Mouse (Mus musculus): ENCODE results near the gene 9030612E09Rik. TPM values are rescaled to one million over a fixed set of nuclear protein-coding genes. Genes with fewer than 3 reads are reported as not detected.
A peak's percentile ranks its signal among the peaks of the same experiment; 100 is the strongest.

Gene 9030612E09Rik
- polyA plus RNA-seq, 1 experiment from 2014 or later, result 1.9 TPM

DNA sequence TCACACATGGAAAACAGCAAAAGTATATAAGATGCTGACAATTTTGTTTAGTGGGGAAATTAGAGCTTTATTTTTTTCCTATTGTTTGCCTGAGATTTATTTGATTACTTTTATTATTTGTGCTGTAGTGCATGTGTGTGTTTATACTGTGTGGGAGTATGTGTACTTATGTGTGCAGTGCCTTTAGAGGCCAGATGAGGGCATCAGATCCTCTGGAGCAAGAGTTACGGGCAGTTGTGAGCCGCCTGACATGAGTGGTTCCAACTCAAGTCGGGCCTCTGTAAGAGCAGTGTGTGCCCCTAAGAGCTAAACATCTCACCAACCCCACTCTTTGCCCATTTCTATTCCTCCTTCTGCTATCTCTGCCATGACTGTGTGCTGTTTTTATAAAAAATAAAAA is 7.7 kb upstream of the 9030612E09Rik start:
- no peak overlapping the region for H3K4me3 ChIP-seq
- peaks cover 4% of the 10 kb centered on the region; the same call in 1 of the 2 replicates for H3K9me3 ChIP-seq
- no peak overlapping the region for H3K4me2 ChIP-seq
- H3K4me1 ChIP-seq (replicated peaks), result peaks cover 53% of the 10 kb centered on the region
- WGBS, result 94% methylated on average over 3 of the region's 3 CpGs
- no peak overlapping the region for H3K27ac ChIP-seq (replicated peaks)
- no peak for ATAC-seq (ENCODE audit: low read depth)
- H3K27me3 ChIP-seq, result peaks cover 7% of the 10 kb centered on the region; the same call in 1 of the 2 replicates
- H3K9ac ChIP-seq, result no peak overlapping the region
- no peaks in the 10 kb centered on the region; the same call in 1 of the 2 replicates for H3K36me3 ChIP-seq

DNA sequence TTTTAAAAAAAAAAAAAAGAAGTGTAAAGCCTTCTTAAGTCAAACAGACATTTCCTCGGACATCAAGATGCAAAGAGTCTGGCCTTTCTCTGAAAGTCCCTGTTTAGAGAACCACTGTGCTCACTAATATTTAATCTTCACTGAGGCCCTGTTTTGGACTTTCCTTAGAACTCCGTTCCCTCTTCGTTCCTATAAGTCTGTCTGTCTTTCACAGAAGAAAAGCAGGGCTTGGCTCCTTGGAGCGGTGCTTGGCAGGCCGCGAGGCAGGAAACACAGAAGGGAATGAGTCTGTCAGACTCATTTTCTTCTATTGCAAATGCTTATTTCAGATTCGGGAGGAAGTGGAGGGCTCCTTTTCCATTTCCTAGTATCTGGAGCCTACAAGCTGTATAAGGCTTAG is 5.7 kb upstream of the 9030612E09Rik start:
- Histone ChIP-seq H3K4me3 (no peak overlapping the region), H3K9me3 (peaks cover 4% of the 10 kb centered on the region; the same call in 1 of the 2 replicates), H3K9ac (no peak overlapping the region), H3K4me2 (no peak overlapping the region), H3K27ac (replicated peaks) (no peak overlapping the region), H3K27me3 (peaks cover 7% of the 10 kb centered on the region; the same call in 1 of the 2 replicates), H3K4me1 (replicated peaks) (peaks cover 58% of the 10 kb centered on the region), H3K36me3 (no peaks in the 10 kb centered on the region; the same call in 1 of the 2 replicates)
- no peak for ATAC-seq (ENCODE audit: low read depth)
- 79% methylated on average over 7 of the region's 7 CpGs for WGBS

DNA sequence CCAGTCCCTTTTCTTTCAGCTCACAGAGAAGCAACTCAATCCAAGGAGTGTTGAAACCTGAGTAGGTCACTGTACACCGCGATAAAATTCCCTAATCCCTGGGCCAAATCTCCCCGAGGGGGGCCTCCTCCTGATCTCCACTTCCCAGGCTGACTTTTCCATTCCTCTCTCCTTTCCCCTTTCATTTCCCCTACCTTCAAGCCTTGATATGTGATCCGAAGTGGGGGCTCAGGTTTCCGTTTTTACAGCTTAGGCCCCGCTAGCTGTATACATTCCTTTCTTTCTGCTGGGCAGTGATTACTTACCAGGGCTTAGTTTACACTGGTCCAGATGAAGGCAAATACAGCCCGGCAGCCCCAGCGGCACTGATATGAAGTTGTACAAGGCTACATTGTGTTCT is 3.4 kb upstream of the 9030612E09Rik start:
- Histone ChIP-seq H3K27ac (replicated peaks) (no peak overlapping the region), H3K4me3 (peak overlapping the region; percentile 88), H3K27me3 (peaks cover 7% of the 10 kb centered on the region; the same call in 1 of the 2 replicates), H3K4me1 (replicated peaks) (peaks cover 65% of the 10 kb centered on the region), H3K36me3 (no peaks in the 10 kb centered on the region; the same call in 1 of the 2 replicates), H3K9me3 (peaks cover 4% of the 10 kb centered on the region; the same call in 1 of the 2 replicates), H3K9ac (peak overlapping the region; percentile 68), H3K4me2 (peak overlapping the region; percentile 88)
- no peak for ATAC-seq (ENCODE audit: low read depth)
- 5% methylated on average over 8 of the region's 8 CpGs for WGBS

DNA sequence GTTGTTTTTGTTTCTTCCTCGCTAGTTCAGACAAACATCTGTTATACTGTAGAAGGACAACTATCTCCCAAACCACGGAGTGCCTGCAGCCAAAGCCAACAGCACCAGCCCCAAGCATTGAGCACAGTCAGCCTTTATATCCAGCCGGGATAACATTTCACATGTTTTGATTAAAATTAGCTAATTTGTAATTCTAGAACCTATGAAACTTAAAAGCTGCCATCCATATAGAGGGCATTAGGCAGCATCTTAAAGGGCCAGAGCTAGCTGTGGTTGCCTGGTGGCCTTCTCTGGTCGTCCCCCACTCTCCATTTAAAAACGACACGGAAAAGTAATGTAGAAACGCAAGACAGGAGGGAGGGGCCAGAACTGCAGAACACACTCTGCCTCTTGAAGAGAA is 2.4 kb upstream of the 9030612E09Rik start:
- H3K4me1 ChIP-seq (replicated peaks), result peaks cover 66% of the 10 kb centered on the region
- H3K27ac ChIP-seq (replicated peaks), result no peak overlapping the region
- H3K4me2 ChIP-seq, result peak overlapping the region; percentile 88
- WGBS, result 3% methylated on average over 7 of the region's 7 CpGs
- no peak for ATAC-seq (ENCODE audit: low read depth)
- H3K36me3 ChIP-seq, result no peaks in the 10 kb centered on the region
- H3K9me3 ChIP-seq, result no peaks in the 10 kb centered on the region; the same call in 1 of the 2 replicates
- peak overlapping the region; percentile 88 for H3K4me3 ChIP-seq
- H3K27me3 ChIP-seq, result peaks cover 14% of the 10 kb centered on the region
- H3K9ac ChIP-seq, result peak overlapping the region; percentile 93

DNA sequence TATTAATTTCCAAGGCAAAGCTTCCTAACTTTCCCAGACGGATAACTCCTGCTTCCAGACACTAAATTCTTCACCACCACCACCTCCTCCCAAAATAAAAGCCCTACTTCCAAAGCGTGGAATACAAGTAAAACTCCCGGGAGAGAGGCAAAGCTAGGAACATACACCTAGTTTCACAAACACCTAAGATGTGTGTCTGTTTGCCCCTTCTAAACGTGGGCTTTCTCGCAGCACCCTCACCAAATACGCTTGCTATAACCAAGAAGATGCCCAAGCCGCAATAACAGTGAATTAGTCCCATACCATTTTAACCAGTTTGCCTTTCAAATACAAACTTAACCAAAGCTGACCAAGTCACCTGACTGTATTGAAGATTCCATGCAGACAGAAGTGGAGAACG is 1.9 kb upstream of the 9030612E09Rik start:
- Histone ChIP-seq H3K4me2 (peak overlapping the region; percentile 88), H3K27ac (replicated peaks) (no peak overlapping the region), H3K9me3 (no peaks in the 10 kb centered on the region), H3K4me1 (replicated peaks) (peaks cover 62% of the 10 kb centered on the region), H3K4me3 (peak overlapping the region; percentile 88), H3K27me3 (peaks cover 16% of the 10 kb centered on the region), H3K9ac (peak overlapping the region; percentile 93), H3K36me3 (no peaks in the 10 kb centered on the region)
- 2% methylated on average over 8 of the region's 8 CpGs for WGBS
- no peak for ATAC-seq (ENCODE audit: low read depth)

DNA sequence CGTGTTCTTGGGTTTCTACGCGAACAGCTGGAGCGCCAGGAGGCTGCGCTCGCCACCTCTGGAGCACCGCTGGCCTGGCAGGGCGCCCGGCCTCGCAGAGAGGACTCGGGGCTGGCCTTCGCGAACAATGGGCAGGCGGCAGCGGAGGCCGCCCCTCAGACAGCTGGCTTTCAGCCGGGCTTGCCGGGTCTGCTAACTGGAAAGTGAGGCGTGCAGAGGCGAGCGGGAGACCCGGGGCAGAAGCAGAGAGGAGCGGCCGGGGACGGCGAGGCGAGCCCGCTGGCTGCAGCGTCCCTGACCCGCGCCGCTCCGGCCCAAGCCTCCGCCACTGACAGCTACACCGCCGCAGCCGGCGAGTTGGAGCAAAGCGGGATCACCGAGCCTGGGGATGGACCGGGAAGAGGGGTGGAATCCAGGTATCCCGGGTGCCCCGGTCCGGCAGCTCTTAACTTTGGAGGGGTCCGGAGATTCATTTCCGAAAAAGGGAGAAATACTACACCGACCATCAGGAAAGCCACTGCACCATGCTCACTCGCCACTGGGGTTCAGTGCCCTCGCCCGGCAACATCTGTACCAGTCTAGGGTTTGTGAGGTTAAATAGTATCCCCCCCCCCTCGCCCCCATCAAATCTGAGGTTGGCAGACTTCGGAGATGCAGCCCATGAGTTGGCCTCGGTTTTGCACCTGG is 1.2 kb upstream of the 9030612E09Rik start:
- no peaks in the 10 kb centered on the region for H3K9me3 ChIP-seq
- H3K27me3 ChIP-seq, result peaks cover 18% of the 10 kb centered on the region
- H3K9ac ChIP-seq, result peak overlapping the region; percentile 93
- ATAC-seq (ENCODE audit: low read depth), result peak; percentile 41
- H3K4me3 ChIP-seq, result peak overlapping the region; percentile 88
- peak overlapping the region; percentile 88 for H3K4me2 ChIP-seq
- H3K36me3 ChIP-seq, result no peaks in the 10 kb centered on the region
- H3K4me1 ChIP-seq (replicated peaks), result peaks cover 54% of the 10 kb centered on the region
- H3K27ac ChIP-seq (replicated peaks), result peak overlapping the region; percentile 97
- WGBS, result under 1% methylated on average over 53 of the region's 53 CpGs

DNA sequence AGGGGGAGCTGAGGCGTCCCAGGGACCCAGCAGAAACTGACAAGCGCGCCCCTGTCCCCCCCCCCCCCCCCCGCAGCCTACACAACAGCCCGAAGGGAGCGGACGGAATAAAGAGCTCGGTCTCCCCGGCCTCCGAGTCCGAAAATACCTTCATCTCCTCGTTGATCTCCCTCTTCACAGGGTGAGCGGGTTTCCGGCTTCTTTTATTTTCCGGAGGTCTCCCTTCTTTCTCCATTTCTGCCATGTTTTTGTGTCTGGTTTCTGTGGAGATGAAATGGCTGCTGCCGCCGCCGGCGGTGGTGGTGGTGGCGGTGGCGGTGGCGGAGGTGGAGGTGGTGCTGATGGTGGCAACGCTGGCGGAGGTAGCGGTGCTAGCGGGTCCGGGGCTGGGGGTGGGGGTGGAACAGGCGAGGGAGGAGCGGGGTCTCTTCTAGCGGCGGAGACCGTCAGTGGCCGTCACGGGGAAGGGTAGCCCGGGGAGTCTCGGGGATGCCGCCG is 627 bp upstream of the 9030612E09Rik start:
- H3K27ac ChIP-seq (replicated peaks), result peak overlapping the region; percentile 97
- H3K27me3 ChIP-seq, result peaks cover 18% of the 10 kb centered on the region
- peak; percentile 76 for ATAC-seq (ENCODE audit: low read depth)
- H3K4me3 ChIP-seq, result peak overlapping the region; percentile 88
- H3K4me1 ChIP-seq (replicated peaks), result peaks cover 51% of the 10 kb centered on the region
- H3K9ac ChIP-seq, result peak overlapping the region; percentile 93
- no peaks in the 10 kb centered on the region for H3K36me3 ChIP-seq
- WGBS, result 0% methylated on average over 24 of the region's 38 CpGs
- H3K9me3 ChIP-seq, result no peaks in the 10 kb centered on the region
- H3K4me2 ChIP-seq, result peak overlapping the region; percentile 88

DNA sequence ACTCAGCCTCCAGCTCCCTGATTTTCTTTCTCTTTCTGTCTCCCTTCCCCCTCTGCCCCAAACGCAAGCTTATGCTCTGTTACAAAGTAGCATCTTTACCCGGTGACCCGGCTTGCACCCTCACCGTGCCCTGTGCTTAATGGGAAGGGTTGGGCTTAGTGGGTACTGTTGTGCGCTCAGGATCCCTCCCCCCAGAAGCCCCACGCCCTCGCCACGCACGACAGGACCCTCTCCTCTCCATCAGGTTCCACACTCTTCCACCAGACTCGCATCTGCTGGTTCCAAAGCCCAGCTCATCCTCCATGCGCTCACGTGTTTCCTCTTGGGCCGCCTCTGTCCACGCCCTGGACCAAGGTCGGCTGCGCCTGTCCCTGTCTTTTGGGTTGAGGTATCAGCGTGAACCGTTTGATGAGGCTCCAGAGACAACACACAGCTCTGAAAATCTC is 675 bp downstream of the 9030612E09Rik start:
- H3K9me3 ChIP-seq, result no peaks in the 10 kb centered on the region
- H3K4me3 ChIP-seq, result peak overlapping the region; percentile 88
- H3K36me3 ChIP-seq, result no peaks in the 10 kb centered on the region
- no peak; the same call in none of the 2 replicates for ATAC-seq (ENCODE audit: low read depth)
- peak overlapping the region; percentile 97 for H3K27ac ChIP-seq (replicated peaks)
- peak overlapping the region; percentile 93 for H3K9ac ChIP-seq
- H3K27me3 ChIP-seq, result peaks cover 14% of the 10 kb centered on the region
- peak overlapping the region; percentile 88 for H3K4me2 ChIP-seq
- WGBS, result under 1% methylated on average over 18 of the region's 18 CpGs
- H3K4me1 ChIP-seq (replicated peaks), result peaks cover 48% of the 10 kb centered on the region

DNA sequence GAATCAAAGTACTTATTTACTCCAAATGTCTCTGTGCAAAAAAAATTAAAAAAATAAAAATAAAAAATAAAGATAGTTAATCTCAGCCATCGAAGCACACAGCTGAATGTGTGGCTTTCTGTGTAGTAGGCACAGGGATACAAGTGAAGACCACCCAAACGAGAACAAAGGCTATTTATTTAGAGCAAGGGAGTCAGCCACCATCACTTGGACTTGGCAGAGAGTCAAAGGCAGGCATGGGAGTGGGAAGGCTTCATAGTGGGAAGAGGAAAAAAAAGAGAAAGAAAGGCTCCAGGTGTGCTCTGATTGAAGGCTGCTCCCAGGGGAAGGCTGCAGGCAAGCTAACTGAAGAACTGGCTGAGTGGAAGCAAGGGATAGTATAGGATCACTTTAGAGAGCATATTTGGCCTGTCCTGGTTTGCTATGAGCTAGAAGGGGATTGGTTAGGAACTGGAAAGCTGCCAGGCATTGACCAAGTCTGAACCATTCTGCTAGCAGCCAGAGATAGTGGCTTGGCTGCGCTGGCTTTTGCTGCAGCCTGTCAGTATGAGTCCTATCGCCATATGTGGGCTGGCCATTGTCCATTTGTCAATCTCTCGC is 5.9 kb downstream of the 9030612E09Rik start:
- Histone ChIP-seq H3K4me2 (no peak overlapping the region), H3K27ac (replicated peaks) (peak overlapping the region; percentile 62), H3K9ac (no peak overlapping the region), H3K9me3 (no peaks in the 10 kb centered on the region), H3K4me3 (no peak overlapping the region), H3K4me1 (replicated peaks) (peaks cover 25% of the 10 kb centered on the region), H3K27me3 (peaks cover 17% of the 10 kb centered on the region), H3K36me3 (no peaks in the 10 kb centered on the region)
- peak; percentile 76 for ATAC-seq (ENCODE audit: low read depth)
- WGBS, result 24% methylated on average over 5 of the region's 5 CpGs

DNA sequence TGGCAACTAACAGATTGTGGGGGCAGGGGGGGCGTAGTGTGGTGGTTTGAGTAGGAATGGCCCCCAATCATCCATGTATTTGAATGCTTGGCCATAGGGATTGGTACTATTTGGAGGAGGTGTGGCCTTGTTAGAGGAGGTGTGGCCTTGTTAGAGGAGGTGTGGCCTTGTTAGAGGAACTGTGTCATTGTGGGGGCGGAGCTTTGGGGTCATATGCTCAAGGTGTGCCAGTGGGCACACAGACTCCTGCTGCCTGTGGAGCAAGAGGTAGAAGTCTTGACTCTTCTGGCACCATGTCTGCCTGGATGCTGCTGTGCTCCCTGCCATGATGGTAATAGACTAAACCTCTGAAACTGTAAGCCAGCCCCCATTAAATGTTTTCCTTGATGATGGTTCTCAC is 25.7 kb downstream of the 9030612E09Rik start:
- Histone ChIP-seq H3K4me2 (no peak overlapping the region), H3K9me3 (no peaks in the 10 kb centered on the region), H3K9ac (no peak overlapping the region), H3K4me1 (replicated peaks) (no peaks in the 10 kb centered on the region), H3K36me3 (no peaks in the 10 kb centered on the region), H3K4me3 (no peak overlapping the region), H3K27me3 (no peaks in the 10 kb centered on the region), H3K27ac (replicated peaks) (no peak overlapping the region)
- WGBS, result 91% methylated on average over 2 of the region's 2 CpGs
- ATAC-seq (ENCODE audit: low read depth), result no peak

DNA sequence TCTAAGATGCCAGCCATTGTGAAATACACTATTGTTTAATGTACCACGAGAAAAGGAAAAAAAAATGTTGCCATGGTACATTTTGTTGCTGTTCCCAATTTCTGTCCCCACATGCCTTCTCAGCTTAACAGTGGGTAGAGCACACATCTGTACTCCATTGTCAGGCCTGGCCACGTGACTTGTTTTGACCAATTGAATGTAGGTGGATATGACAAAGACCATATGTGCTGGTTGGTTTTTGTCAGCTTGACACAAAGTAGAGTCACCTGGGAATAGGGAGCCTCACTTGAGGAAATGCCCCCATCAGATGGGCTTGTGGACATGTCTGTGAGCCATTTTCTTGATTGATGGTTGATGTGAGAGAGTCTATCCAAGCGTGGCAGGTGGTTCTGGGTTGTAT is 29.4 kb downstream of the 9030612E09Rik start:
- H3K4me2 ChIP-seq, result no peak overlapping the region
- H3K27me3 ChIP-seq, result no peaks in the 10 kb centered on the region
- H3K4me3 ChIP-seq, result no peak overlapping the region
- no peak overlapping the region for H3K27ac ChIP-seq (replicated peaks)
- 82% methylated on average over 3 of the region's 3 CpGs for WGBS
- H3K36me3 ChIP-seq, result no peaks in the 10 kb centered on the region
- H3K9ac ChIP-seq, result no peak overlapping the region
- H3K4me1 ChIP-seq (replicated peaks), result no peaks in the 10 kb centered on the region
- H3K9me3 ChIP-seq, result no peaks in the 10 kb centered on the region
- no peak for ATAC-seq (ENCODE audit: low read depth)

DNA sequence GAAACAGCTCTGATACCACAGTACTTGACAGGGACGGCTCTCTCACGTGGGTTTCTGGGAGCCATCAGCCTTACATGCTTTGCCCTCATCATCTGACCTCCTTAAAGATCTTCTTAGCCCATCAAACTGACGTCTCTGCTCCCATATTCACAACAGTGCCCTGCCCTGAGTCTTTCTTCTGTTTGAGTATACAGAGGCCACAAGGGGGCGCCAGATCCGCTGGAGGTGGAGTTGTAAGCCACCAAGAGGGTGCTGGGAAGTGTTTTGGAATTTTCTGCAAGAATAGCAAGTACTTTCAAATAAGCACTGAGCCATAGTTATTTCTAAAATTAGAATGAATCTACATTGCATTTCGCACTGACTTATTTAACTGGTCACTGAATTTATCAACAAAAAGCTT is 37.4 kb downstream of the 9030612E09Rik start:
- H3K36me3 ChIP-seq, result no peaks in the 10 kb centered on the region
- H3K4me2 ChIP-seq, result no peak overlapping the region
- H3K9me3 ChIP-seq, result peaks cover 7% of the 10 kb centered on the region; the same call in 1 of the 2 replicates
- no peak overlapping the region for H3K27ac ChIP-seq (replicated peaks)
- no peak overlapping the region for H3K4me3 ChIP-seq
- 36% methylated on average over 6 of the region's 6 CpGs for WGBS
- no peak for ATAC-seq (ENCODE audit: low read depth)
- no peak overlapping the region for H3K9ac ChIP-seq
- H3K4me1 ChIP-seq (replicated peaks), result no peaks in the 10 kb centered on the region
- no peaks in the 10 kb centered on the region for H3K27me3 ChIP-seq

All from neural tube, embryonic 13.5 days (tissue).